Mouse (Mus musculus) heart, embryonic 12.5 days (tissue): ENCODE measurements at regions not wholly inside any gene's neighbourhood (a gene's known extent, or its start where the extent isn't known, plus 50 kb on each side); places are given as distances from the start of the nearest gene placed in this dataset.

Experiments
- ATAC-seq: fragments of 200-750 bp; cut with Nextera tagmentation; 2 replicates; pipeline ENCODE4 v1.8.0; 2017; ENCODE audit warnings: moderate TSS enrichment, moderate library complexity; ENCODE audit not compliant: insufficient number of reproducible peaks, low FRiP score
- H3K27ac ChIP-seq: fragments of 300-500 bp; sonication (generic); 2 replicates; pipeline ENCODE4 v1.5.1; 2016; ENCODE audit warnings: mild to moderate bottlenecking, moderate library complexity; ENCODE audit not compliant: poor library complexity, severe bottlenecking
- H3K27me3 ChIP-seq: fragments of 300-500 bp; sonication (generic); replicated peaks from 2 replicates; pipeline ENCODE4 v1.6.1; 2016; ENCODE audit warnings: mild to moderate bottlenecking, moderate library complexity
- H3K36me3 ChIP-seq: fragments of 300-500 bp; sonication (generic); 2 replicates; pipeline ENCODE4 v1.6.1; 2016; ENCODE audit warnings: mild to moderate bottlenecking, moderate library complexity
- H3K4me1 ChIP-seq: fragments of 300-500 bp; sonication (generic); replicated peaks from 2 replicates; pipeline ENCODE4 v1.6.1; 2016; ENCODE audit warnings: mild to moderate bottlenecking
- H3K4me2 ChIP-seq: fragments of 300-500 bp; sonication (generic); 2 replicates; pipeline ENCODE4 v1.6.1; 2016; ENCODE audit warnings: mild to moderate bottlenecking, moderate library complexity
- H3K4me3 ChIP-seq: fragments of 300-500 bp; sonication (generic); 2 replicates; pipeline ENCODE4 v1.5.1; 2016; ENCODE audit warnings: mild to moderate bottlenecking
- H3K9ac ChIP-seq: fragments of 300-500 bp; sonication (generic); 2 replicates; pipeline ENCODE4 v1.6.1; 2016; ENCODE audit warnings: mild to moderate bottlenecking, moderate library complexity
- H3K9me3 ChIP-seq: fragments of 300-500 bp; sonication (generic); replicated peaks from 2 replicates; pipeline ENCODE4 v1.6.1; 2016; ENCODE audit warnings: mild to moderate bottlenecking, moderate library complexity
- WGBS: fragments of 180-500 bp; shearing (Covaris S2); methylation state at CpG from one replicate; pipeline ENCODE4 v1.1.7; 2016; 5-methylcytosine and 5-hydroxymethylcytosine counted together

DNA sequence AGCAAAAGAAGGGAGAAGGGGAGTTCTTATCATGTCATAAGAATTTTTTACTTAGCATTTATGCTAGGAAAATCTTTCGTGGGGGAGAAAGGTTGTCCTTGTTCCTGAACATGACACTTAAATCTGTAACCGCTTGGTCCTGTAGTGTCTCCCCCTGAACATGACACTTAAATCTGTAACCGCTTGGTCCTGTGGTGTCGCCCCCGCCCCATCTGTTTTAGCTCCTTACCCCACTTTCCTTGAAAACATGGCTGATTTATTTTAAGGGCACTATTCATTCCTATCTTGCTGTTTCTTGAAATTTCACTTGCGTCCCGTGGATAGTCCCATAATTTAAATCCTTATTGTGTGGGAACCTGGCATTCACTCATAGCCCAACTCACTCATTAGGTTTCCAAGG, 82.2 kb downstream of the Rap2a start:
- Histone ChIP-seq H3K9ac (no peak overlapping the region), H3K9me3 (no peaks in the 10 kb centered on the region), H3K27ac (no peak overlapping the region), H3K4me1 (no peaks in the 10 kb centered on the region), H3K4me2 (no peak overlapping the region), H3K36me3 (no peaks in the 10 kb centered on the region), H3K27me3 (no peaks in the 10 kb centered on the region), H3K4me3 (no peak overlapping the region)
- ATAC-seq = no peak
- 86% methylated on average over 7 of the region's 7 CpGs for WGBS

DNA sequence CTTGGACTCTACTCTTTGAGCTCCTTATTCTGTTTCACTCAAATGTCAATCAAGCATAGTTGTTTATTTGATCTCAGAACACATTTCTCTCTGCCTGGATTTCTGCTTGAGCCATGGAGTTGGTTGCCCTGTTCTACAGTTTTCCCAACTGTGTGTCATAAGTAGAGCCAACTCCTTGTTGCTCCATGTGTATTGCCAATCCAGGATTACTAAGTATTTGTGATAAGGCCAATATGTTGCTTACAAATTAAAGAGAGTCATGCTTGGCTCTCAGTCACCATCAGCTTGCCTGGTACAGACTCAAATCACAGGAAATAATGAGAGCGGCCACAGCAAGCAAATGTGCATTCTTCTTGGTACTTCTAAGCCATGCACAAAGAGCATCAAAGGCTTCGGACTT, 82.7 kb downstream of the Rap2a start:
- WGBS = 91% methylated on average over 2 of the region's 2 CpGs
- Histone ChIP-seq H3K9me3 (no peaks in the 10 kb centered on the region), H3K4me2 (no peak overlapping the region), H3K27ac (no peak overlapping the region), H3K4me1 (no peaks in the 10 kb centered on the region), H3K36me3 (no peaks in the 10 kb centered on the region), H3K4me3 (no peak overlapping the region), H3K27me3 (no peaks in the 10 kb centered on the region), H3K9ac (no peak overlapping the region)
- ATAC-seq = no peak

DNA sequence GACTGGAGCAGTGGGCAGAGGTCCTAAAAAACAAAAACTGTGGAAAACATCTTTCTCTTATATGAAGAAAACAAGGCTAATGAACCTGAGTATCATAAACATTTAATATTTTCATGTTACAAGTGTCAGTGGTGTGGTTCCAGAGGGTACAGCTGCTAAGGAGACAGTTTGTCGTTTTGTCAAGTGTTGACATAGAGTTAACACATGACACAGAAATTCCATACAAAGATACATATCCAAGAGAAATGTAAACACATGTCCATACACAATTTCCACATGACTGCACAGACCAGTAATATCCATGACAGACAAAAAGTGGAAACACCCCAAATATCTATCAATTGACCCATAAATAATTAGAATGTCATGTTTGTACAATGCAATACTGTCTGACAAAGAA, 88.7 kb downstream of the Rap2a start:
- no peaks in the 10 kb centered on the region for H3K27me3 ChIP-seq
- 65% methylated on average over 1 of the region's 1 CpGs for WGBS
- no peak overlapping the region for H3K27ac ChIP-seq
- no peak overlapping the region for H3K9ac ChIP-seq
- no peak for ATAC-seq
- no peak overlapping the region for H3K4me2 ChIP-seq
- no peaks in the 10 kb centered on the region for H3K9me3 ChIP-seq
- H3K4me1 ChIP-seq = peaks cover 4% of the 10 kb centered on the region
- no peaks in the 10 kb centered on the region for H3K36me3 ChIP-seq
- H3K4me3 ChIP-seq = no peak overlapping the region

DNA sequence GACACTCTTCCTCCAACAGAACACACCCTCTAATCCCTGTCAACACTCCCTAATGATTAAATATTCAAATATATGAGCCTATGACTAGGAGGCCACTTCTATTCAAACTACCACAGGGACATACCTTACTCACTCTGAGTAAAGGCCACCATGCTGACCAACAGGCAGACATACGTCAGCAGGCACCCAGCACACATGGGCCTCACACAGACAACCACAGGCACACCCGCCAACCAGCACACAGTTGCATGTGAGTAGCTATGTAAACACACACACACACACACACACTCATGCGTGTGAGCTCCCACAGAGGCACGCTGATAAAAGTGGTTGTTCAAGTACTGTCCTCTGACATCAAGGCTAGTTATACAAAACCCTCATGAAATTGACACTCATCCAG, 89.8 kb downstream of the Rap2a start:
- 83% methylated on average over 4 of the region's 4 CpGs for WGBS
- Histone ChIP-seq H3K9ac (no peak overlapping the region), H3K4me2 (no peak overlapping the region), H3K4me3 (no peak overlapping the region), H3K36me3 (no peaks in the 10 kb centered on the region), H3K27me3 (no peaks in the 10 kb centered on the region), H3K9me3 (no peaks in the 10 kb centered on the region), H3K27ac (no peak overlapping the region), H3K4me1 (peaks cover 8% of the 10 kb centered on the region)
- no peak for ATAC-seq

DNA sequence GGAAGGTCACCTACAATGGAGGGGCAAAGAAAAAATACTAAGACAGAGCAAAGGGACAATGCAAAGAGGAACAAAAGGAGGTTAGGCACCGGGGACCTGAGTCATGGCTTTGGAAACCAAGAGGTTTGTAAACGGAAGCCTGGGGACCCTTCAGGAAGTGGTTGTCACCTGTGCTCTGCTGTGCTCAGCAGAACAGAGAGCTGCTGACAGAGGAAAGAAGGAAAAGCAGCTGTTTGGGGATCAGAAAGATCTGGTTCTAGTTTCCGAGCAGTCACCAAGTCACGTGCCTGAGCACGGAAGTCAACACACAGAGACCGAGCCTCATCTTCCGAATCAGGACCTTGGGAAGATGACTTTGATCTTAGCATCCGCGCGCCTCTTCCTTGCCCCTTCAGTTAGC, 94.0 kb downstream of the Rap2a start:
- Histone ChIP-seq H3K27ac (peak overlapping the region; percentile 41; the same call in 1 of the 2 replicates), H3K9me3 (no peaks in the 10 kb centered on the region), H3K36me3 (no peaks in the 10 kb centered on the region), H3K9ac (no peak overlapping the region), H3K27me3 (no peaks in the 10 kb centered on the region), H3K4me1 (peaks cover 8% of the 10 kb centered on the region), H3K4me2 (no peak overlapping the region), H3K4me3 (no peak overlapping the region)
- 61% methylated on average over 10 of the region's 10 CpGs for WGBS
- 0 out of 2 replicates have a peak, but pooled peaks have one; percentile 33 for ATAC-seq

DNA sequence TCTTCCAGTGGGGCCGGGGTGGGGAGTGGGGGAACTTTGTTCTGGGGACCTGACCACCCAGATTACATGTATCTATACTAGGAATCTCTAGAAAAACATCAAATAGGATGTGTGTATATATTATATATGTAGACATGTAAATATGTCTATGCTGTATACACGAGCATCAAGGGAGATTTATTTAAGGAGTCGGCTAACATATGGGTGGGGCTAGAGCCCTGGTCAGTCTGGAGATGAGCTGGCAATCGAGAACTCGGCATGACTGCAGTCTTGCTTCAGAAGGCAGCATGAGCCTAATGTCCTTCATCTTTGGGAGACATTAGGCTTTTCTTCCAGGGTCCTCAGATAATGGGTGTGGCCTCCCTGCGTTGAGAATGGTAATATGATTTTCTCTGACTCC, 97.0 kb downstream of the Rap2a start:
- WGBS = 79% methylated on average over 6 of the region's 6 CpGs
- no peak overlapping the region for H3K4me2 ChIP-seq
- H3K4me1 ChIP-seq = peaks cover 8% of the 10 kb centered on the region
- ATAC-seq = no peak
- no peaks in the 10 kb centered on the region for H3K27me3 ChIP-seq
- H3K36me3 ChIP-seq = no peaks in the 10 kb centered on the region
- no peaks in the 10 kb centered on the region for H3K9me3 ChIP-seq
- no peak overlapping the region for H3K27ac ChIP-seq
- no peak overlapping the region for H3K9ac ChIP-seq
- H3K4me3 ChIP-seq = no peak overlapping the region

DNA sequence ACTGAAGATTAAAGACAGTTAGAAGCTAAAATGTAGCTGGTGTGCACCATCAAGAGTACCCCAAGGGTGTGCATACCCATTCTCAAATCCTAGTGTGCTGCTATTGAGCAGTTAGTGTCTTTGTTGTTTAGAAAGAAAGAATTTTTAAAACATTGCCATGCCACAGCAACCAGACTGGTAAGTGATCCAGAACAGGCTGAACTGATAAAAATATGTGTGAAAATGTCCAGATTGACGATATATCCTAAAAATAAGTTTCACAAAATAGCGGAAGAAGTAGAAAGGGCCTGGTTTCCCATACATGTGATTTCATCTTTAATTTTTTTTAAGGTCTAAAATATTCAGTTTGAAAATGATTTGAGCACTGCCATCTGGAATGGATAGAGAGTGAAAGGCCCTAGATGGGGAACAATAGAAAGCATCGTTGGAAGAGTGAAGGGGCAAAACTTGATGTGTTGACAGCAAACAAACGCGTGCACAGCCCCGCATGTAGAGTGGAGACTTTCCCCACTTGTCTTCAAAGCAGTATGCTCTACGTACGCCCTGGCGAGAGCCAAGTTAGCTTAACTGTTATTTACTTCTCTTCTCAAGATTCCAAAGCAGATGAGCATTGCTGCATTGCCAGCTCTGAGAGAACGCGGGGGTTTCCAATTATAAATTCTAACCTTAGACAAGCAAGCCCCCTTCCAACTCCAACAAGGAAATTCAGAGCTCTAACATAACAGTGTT, 100.3 kb downstream of the Rap2a start:
- H3K9me3 ChIP-seq = no peaks in the 10 kb centered on the region
- no peaks in the 10 kb centered on the region for H3K27me3 ChIP-seq
- H3K36me3 ChIP-seq = no peaks in the 10 kb centered on the region
- H3K4me1 ChIP-seq = no peaks in the 10 kb centered on the region
- WGBS = 75% methylated on average over 11 of the region's 11 CpGs
- ATAC-seq = no peak
- no peak overlapping the region for H3K27ac ChIP-seq
- no peak overlapping the region for H3K4me3 ChIP-seq
- no peak overlapping the region for H3K9ac ChIP-seq
- no peak overlapping the region for H3K4me2 ChIP-seq

DNA sequence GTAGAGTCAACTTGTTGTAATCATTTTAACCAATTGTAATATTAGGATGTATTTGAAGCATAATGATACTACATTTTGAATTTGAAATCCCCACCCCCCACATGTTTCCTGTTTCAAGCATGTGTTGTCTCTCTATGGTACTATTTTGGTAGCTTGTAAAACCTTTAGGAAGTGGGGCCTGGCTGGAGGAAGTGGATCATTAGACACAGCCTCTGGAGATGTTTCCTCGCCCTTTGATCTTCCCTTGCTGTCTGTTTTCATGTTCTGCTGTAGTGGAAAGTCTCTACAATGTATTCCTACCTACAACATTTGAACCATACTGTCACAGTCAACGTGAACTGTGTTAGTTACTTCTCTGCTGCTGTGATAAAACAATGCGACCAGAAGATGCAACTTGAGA, 105.6 kb downstream of the Rap2a start:
- H3K36me3 ChIP-seq = no peaks in the 10 kb centered on the region
- H3K9me3 ChIP-seq = no peaks in the 10 kb centered on the region
- H3K9ac ChIP-seq = no peak overlapping the region
- no peak overlapping the region for H3K27ac ChIP-seq
- H3K4me3 ChIP-seq = no peak overlapping the region
- ATAC-seq = no peak
- no peaks in the 10 kb centered on the region for H3K27me3 ChIP-seq
- no peaks in the 10 kb centered on the region for H3K4me1 ChIP-seq
- WGBS = 72% methylated on average over 3 of the region's 3 CpGs
- H3K4me2 ChIP-seq = no peak overlapping the region

DNA sequence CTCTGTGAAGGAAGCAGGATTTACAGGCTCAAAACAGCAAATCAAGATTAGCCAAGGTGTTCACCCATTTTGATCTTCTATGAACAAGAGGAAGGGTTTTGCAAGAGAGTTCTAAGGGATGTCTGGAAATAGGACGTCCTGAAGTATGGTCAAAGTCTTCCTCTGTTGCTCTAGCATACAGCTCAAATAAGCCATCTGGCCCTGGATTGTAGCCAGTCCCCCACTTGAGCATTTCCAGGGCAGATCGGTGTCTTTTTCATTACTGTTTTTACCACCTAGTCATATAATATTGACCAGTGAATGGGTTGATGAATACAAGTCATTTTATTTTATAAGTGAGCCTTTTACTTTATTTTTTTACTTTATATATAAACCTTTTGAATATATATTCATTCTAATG, 113.9 kb downstream of the Rap2a start:
- 79% methylated on average over 2 of the region's 2 CpGs for WGBS
- no peak for ATAC-seq

DNA sequence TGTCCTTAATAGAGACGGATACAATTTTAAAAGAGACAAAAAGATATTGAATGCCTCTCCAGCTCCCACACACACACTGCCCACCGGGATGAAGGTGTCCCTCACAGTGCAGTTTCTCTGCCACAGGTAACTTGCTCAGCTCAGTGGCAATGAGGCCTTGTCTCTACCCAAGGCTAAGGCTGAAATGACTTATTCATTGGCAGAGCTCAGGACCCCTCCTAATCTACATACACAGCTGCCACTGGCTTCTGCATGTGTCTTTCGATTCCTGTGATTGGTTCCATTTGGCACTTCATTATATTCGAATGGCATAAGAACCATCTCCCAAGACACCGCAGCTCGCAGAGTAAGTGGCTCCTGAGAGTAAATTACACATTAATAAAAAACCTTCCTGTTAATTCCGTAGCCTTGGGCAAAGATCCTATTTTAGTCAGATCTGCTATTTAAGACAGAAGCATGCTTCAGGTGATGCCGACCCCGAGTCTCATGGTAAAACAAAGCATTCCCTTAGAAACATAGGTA, 122.2 kb downstream of the Rap2a start:
- Histone ChIP-seq H3K9ac (no peak overlapping the region), H3K27me3 (no peaks in the 10 kb centered on the region), H3K36me3 (no peaks in the 10 kb centered on the region), H3K4me3 (no peak overlapping the region), H3K4me1 (no peaks in the 10 kb centered on the region), H3K9me3 (no peaks in the 10 kb centered on the region), H3K4me2 (no peak overlapping the region), H3K27ac (no peak overlapping the region)
- ATAC-seq = no peak
- 81% methylated on average over 9 of the region's 9 CpGs for WGBS

More for the DNA sequence above, 113.9 kb downstream of the Rap2a start:
- no peaks in the 10 kb centered on the region for H3K4me1 ChIP-seq
- H3K9ac ChIP-seq = no peak overlapping the region
- H3K27me3 ChIP-seq = no peaks in the 10 kb centered on the region
- no peak overlapping the region for H3K4me2 ChIP-seq
- no peaks in the 10 kb centered on the region for H3K36me3 ChIP-seq
- H3K4me3 ChIP-seq = no peak overlapping the region
- no peak overlapping the region for H3K27ac ChIP-seq
- no peaks in the 10 kb centered on the region; the same call in 1 of the 2 replicates for H3K9me3 ChIP-seq

DNA sequence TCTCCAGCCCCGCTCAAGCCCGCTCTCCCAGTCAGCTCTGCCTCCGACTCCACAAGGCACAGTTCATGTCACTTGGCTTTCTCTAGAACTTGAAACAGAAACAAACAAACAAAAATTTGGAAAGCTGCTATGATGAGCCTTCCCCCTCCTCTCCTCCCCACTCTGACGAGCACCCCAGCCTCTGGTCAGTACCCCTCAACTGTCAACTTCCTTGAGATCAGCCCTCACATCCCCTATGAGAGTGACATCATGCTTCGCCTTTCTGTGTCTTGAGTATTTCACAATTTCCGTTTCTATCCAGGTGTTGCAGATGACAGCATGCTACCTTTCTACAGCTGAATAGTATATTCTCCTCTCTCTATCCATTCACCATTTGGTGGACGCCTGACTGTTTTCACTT, 123.3 kb downstream of the Rap2a start:
- 82% methylated on average over 7 of the region's 7 CpGs for WGBS
- H3K4me1 ChIP-seq = no peaks in the 10 kb centered on the region
- no peak for ATAC-seq

More for the DNA sequence above, 123.3 kb downstream of the Rap2a start:
- Histone ChIP-seq H3K36me3 (no peaks in the 10 kb centered on the region), H3K9ac (no peak overlapping the region), H3K27ac (no peak overlapping the region), H3K27me3 (no peaks in the 10 kb centered on the region), H3K4me2 (no peak overlapping the region), H3K4me3 (no peak overlapping the region), H3K9me3 (no peaks in the 10 kb centered on the region)
